Mouse (Mus musculus) intestine, embryonic 14.5 days (tissue): ENCODE results near the gene Tank. TPM values are rescaled to one million over a fixed set of nuclear protein-coding genes. Genes with fewer than 3 reads are reported as not detected.
A peak's percentile ranks its signal among the peaks of the same experiment; 100 is the strongest.

Experiments
- ATAC-seq: fragments of 200-750 bp; cut with Nextera tagmentation; replicated peaks from 2 replicates; pipeline ENCODE4 v1.8.0; 2017; ENCODE audit warnings: low read depth, moderate number of reproducible peaks, moderate TSS enrichment, moderate library complexity; ENCODE audit not compliant: low FRiP score, low TSS enrichment
- DNase-seq: peaks from one replicate; pipeline ENCODE4 v3.0.0-alpha.2; 2018; ENCODE audit warnings: low spot score
- H3K27ac ChIP-seq: fragments of 300-500 bp; sonication (generic); 2 replicates; pipeline ENCODE4 v1.5.1; 2014; ENCODE audit warnings: low read depth, mild to moderate bottlenecking, control low read depth
- H3K27me3 ChIP-seq: fragments of 300-500 bp; sonication (generic); replicated peaks from 2 replicates; pipeline ENCODE4 v1.6.1; 2014; ENCODE audit warnings: low read length, control low read depth; ENCODE audit not compliant: control insufficient read depth, insufficient read depth
- H3K36me3 ChIP-seq: fragments of 300-500 bp; sonication (generic); 2 replicates; pipeline ENCODE4 v1.6.1; 2014; ENCODE audit warnings: low read length, control low read depth; ENCODE audit not compliant: control insufficient read depth, insufficient read depth
- H3K4me1 ChIP-seq: fragments of 300-500 bp; sonication (generic); replicated peaks from 2 replicates; pipeline ENCODE4 v1.6.1; 2014; ENCODE audit warnings: low read length, control low read depth, mixed read lengths; ENCODE audit not compliant: control insufficient read depth, insufficient read depth
- H3K4me2 ChIP-seq: fragments of 300-500 bp; sonication (generic); 2 replicates; pipeline ENCODE4 v1.6.1; 2014; ENCODE audit warnings: low read length
- H3K4me3 ChIP-seq: fragments of 300-500 bp; sonication (generic); 2 replicates; pipeline ENCODE4 v1.5.1; 2014; ENCODE audit warnings: low read depth, low read length, control low read depth, mixed read lengths
- H3K9ac ChIP-seq: fragments of 300-500 bp; sonication (generic); 2 replicates; pipeline ENCODE4 v1.6.1; 2014; ENCODE audit warnings: mild to moderate bottlenecking, low read length
- H3K9me3 ChIP-seq: fragments of 300-500 bp; sonication (generic); 2 replicates; pipeline ENCODE4 v1.6.1; 2016; ENCODE audit warnings: low read length, control low read depth; ENCODE audit not compliant: control insufficient read depth
- WGBS: fragments of 180-500 bp; shearing (Covaris S2); extraction: QIAGEN DNeasy Blood & Tissue Kit; methylation state at CpG from one replicate; pipeline ENCODE4 v1.1.7; 2014; 5-methylcytosine and 5-hydroxymethylcytosine counted together
- polyA plus RNA-seq: library from polyadenylated mRNA; unstranded; fragments of >200 nt; fragmentation: Nextera tagmentation; extraction: Ambion mirVana; gene quantifications from 2 replicates; pipeline ENCODE4 v1.2.1, GENCODE M21; 2014

The Tank gene
- polyA plus RNA-seq, 1 experiment from 2014 or later = 30.7 TPM

GRCm38 (mm10) chr2:61555367-61555766, 23.0 kb upstream of the Tank start:
- ATAC-seq (no peak), DNase-seq (no peak)
- no peaks in the 10 kb centered on the region for H3K36me3 ChIP-seq
- no peak overlapping the region for H3K9ac ChIP-seq
- H3K27ac ChIP-seq = no peak overlapping the region
- H3K4me2 ChIP-seq = no peak overlapping the region
- no peak overlapping the region for H3K4me3 ChIP-seq
- 79% methylated on average over 7 of the region's 7 CpGs for WGBS
- H3K9me3 ChIP-seq = no peaks in the 10 kb centered on the region
- H3K27me3 ChIP-seq = no peaks in the 10 kb centered on the region
- H3K4me1 ChIP-seq = no peaks in the 10 kb centered on the region

GRCm38 (mm10) chr2:61555825-61556224, 22.6 kb upstream of the Tank start:
- ATAC-seq = no peak
- Histone ChIP-seq H3K9ac (no peak overlapping the region), H3K4me1 (no peaks in the 10 kb centered on the region), H3K36me3 (no peaks in the 10 kb centered on the region), H3K4me2 (no peak overlapping the region), H3K27me3 (no peaks in the 10 kb centered on the region), H3K9me3 (no peaks in the 10 kb centered on the region), H3K4me3 (no peak overlapping the region), H3K27ac (no peak overlapping the region)
- DNase-seq = no peak
- WGBS = 64% methylated on average over 2 of the region's 2 CpGs

GRCm38 (mm10) chr2:61556639-61557038, 21.7 kb upstream of the Tank start:
- H3K4me2 ChIP-seq = no peak overlapping the region
- no peak overlapping the region for H3K4me3 ChIP-seq
- DNase-seq (no peak), ATAC-seq (no peak)
- H3K36me3 ChIP-seq = no peaks in the 10 kb centered on the region
- no peak overlapping the region for H3K27ac ChIP-seq
- no peaks in the 10 kb centered on the region for H3K27me3 ChIP-seq
- H3K4me1 ChIP-seq = no peaks in the 10 kb centered on the region
- WGBS = 78% methylated on average over 3 of the region's 3 CpGs
- H3K9ac ChIP-seq = no peak overlapping the region
- no peaks in the 10 kb centered on the region for H3K9me3 ChIP-seq

- no peaks in the 10 kb centered on the region for H3K36me3 ChIP-seq
- no peaks in the 10 kb centered on the region for H3K4me1 ChIP-seq
- no peak for ATAC-seq
- no peak overlapping the region for H3K27ac ChIP-seq
- H3K4me3 ChIP-seq = no peak overlapping the region
- 89% methylated on average over 5 of the region's 5 CpGs for WGBS
- DNase-seq = no peak
- H3K9me3 ChIP-seq = no peaks in the 10 kb centered on the region
- no peak overlapping the region for H3K9ac ChIP-seq
- H3K27me3 ChIP-seq = no peaks in the 10 kb centered on the region
- H3K4me2 ChIP-seq = no peak overlapping the region
Observed at GRCm38 (mm10) chr2:61557848-61558471, 20.4 kb upstream of the Tank start.

- no peak overlapping the region for H3K27ac ChIP-seq
- H3K27me3 ChIP-seq = no peaks in the 10 kb centered on the region
- ATAC-seq = no peak
- no peaks in the 10 kb centered on the region for H3K4me1 ChIP-seq
- H3K36me3 ChIP-seq = no peaks in the 10 kb centered on the region
- WGBS = 3% methylated on average over 1 of the region's 1 CpGs
- no peak overlapping the region for H3K9ac ChIP-seq
- H3K4me2 ChIP-seq = no peak overlapping the region
- no peak overlapping the region for H3K4me3 ChIP-seq
- H3K9me3 ChIP-seq = no peaks in the 10 kb centered on the region
- no peak for DNase-seq
Observed at GRCm38 (mm10) chr2:61561058-61561457, 17.3 kb upstream of the Tank start.

- DNase-seq (no peak), ATAC-seq (no peak)
- no peak overlapping the region for H3K9ac ChIP-seq
- no peaks in the 10 kb centered on the region for H3K4me1 ChIP-seq
- H3K9me3 ChIP-seq = no peaks in the 10 kb centered on the region
- no peaks in the 10 kb centered on the region for H3K27me3 ChIP-seq
- H3K4me3 ChIP-seq = no peak overlapping the region
- no peak overlapping the region for H3K27ac ChIP-seq
- no peaks in the 10 kb centered on the region for H3K36me3 ChIP-seq
- 85% methylated on average over 6 of the region's 6 CpGs for WGBS
- H3K4me2 ChIP-seq = no peak overlapping the region
Observed at GRCm38 (mm10) chr2:61563202-61563601, 15.2 kb upstream of the Tank start.

GRCm38 (mm10) chr2:61567045-61567783, 11.2 kb upstream of the Tank start:
- H3K36me3 ChIP-seq = no peaks in the 10 kb centered on the region

GRCm38 (mm10) chr2:61569181-61569580, 9.2 kb upstream of the Tank start:
- no peaks in the 10 kb centered on the region for H3K4me1 ChIP-seq
- no peak overlapping the region for H3K4me2 ChIP-seq
- WGBS = 89% methylated on average over 6 of the region's 6 CpGs
- no peaks in the 10 kb centered on the region for H3K36me3 ChIP-seq
- no peak overlapping the region for H3K27ac ChIP-seq
- H3K27me3 ChIP-seq = no peaks in the 10 kb centered on the region
- H3K9me3 ChIP-seq = no peaks in the 10 kb centered on the region
- no peak for DNase-seq
- no peak overlapping the region for H3K4me3 ChIP-seq
- H3K9ac ChIP-seq = no peak overlapping the region
- no peak for ATAC-seq

More at GRCm38 (mm10) chr2:61567045-61567783, 11.2 kb upstream of the Tank start:
- H3K4me3 ChIP-seq = no peak overlapping the region
- no peak overlapping the region for H3K4me2 ChIP-seq
- no peaks in the 10 kb centered on the region for H3K4me1 ChIP-seq
- no peaks in the 10 kb centered on the region for H3K9me3 ChIP-seq
- no peaks in the 10 kb centered on the region for H3K27me3 ChIP-seq
- H3K27ac ChIP-seq = no peak overlapping the region
- H3K9ac ChIP-seq = no peak overlapping the region
- 64% methylated on average over 4 of the region's 4 CpGs for WGBS
- peak; percentile 76 for DNase-seq
- no peak for ATAC-seq
